In genomic region chr10:21672666-21673065, GRCm38 (mm10) we compare ENCODE assay signal across 10 mouse cellular contexts.
"Had no signal": no experiment of that assay in that cellular context is flagged by ENCODE, and none has a peak within 500 bp of the region (broad histone marks: within the 10 kb centered on the region; RNA-seq: fewer than 3 reads in every experiment).

No protein-coding gene starts in this region.

- H3K4me2 ChIP-seq: intestine, embryonic 15.5 days; limb, embryonic 13.5 days; midbrain, embryonic 15.5 days; neural tube, embryonic 12.5 days had no signal

- H3K27me3 ChIP-seq: intestine, embryonic 15.5 days; limb, embryonic 13.5 days; midbrain, embryonic 15.5 days; neural tube, embryonic 12.5 days had no signal

- H3K4me1 ChIP-seq: intestine, embryonic 15.5 days; midbrain, embryonic 15.5 days; neural tube, embryonic 12.5 days had no signal

- H3K9ac ChIP-seq: intestine, embryonic 15.5 days; limb, embryonic 13.5 days; liver, embryonic 14.5 days; midbrain, embryonic 15.5 days; neural tube, embryonic 12.5 days had no signal

- ATAC-seq: intestine, embryonic 15.5 days; midbrain, embryonic 15.5 days had no signal

- H3K9me3 ChIP-seq: intestine, embryonic 15.5 days; limb, embryonic 13.5 days; midbrain, embryonic 15.5 days; neural tube, embryonic 12.5 days had no signal

- DNase-seq: left cerebral cortex, postnatal 4 days; lung, adult 18-20 months; thymus, postnatal 4 days had no signal

- H3K36me3 ChIP-seq: intestine, embryonic 15.5 days; limb, embryonic 13.5 days; midbrain, embryonic 15.5 days; neural tube, embryonic 12.5 days had no signal

- H3K27ac ChIP-seq: intestine, embryonic 15.5 days; layer of hippocampus, adult 2 months; limb, embryonic 13.5 days; liver, embryonic 14.5 days; midbrain, embryonic 15.5 days; neural tube, embryonic 12.5 days; stomach, postnatal 0 days had no signal

- H3K4me3 ChIP-seq: intestine, embryonic 15.5 days; layer of hippocampus, adult 2 months; limb, embryonic 13.5 days; midbrain, embryonic 15.5 days; neural tube, embryonic 12.5 days had no signal
